Mouse (Mus musculus): ENCODE measurements around the gene Ptprd.

GRCm38 (mm10) chr4:76673224-76673623 lies 1538.5 kb downstream of the Ptprd start:
- TF ChIP-seq GATA1 (IDR thresholded peaks at IDR 0.05; ENCODE audit: borderline replicate concordance, low read length) = no peak
- TF ChIP-seq FLI1 (IDR thresholded peaks at IDR 0.05; ENCODE audit: low read length) = no peak
